Mouse (Mus musculus) cerebral cortex, adult 2 months (tissue): ENCODE data around the gene Pygo1.

Source experiments
- WGBS: fragments of 180-500 bp; shearing (Covaris S2); methylation state at CpG from one replicate; pipeline ENCODE4 v1.1.7; 2018; 5-methylcytosine and 5-hydroxymethylcytosine counted together

Pygo1 gene

DNA sequence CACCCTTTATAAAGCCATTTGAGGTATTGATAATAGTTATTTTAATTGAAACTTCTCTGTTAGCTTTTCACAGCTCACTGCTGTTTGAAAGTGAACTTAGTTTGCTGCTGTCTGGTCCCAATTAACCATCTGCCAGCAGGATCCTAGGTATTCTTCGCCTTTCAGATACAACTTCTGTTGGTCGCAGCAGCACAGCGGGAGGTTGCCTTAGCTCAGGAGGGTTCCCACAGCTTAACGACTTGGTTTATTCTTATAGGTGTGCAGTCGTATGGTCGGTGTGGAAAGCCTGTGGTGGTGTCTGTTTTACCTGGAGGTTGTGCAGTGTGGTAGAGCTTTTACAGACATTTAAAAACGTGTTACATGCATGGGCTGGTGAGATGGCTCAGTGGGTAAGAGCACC is 71.4 kb downstream of the Pygo1 start:
- 62% methylated on average over 7 of the region's 7 CpGs for WGBS

DNA sequence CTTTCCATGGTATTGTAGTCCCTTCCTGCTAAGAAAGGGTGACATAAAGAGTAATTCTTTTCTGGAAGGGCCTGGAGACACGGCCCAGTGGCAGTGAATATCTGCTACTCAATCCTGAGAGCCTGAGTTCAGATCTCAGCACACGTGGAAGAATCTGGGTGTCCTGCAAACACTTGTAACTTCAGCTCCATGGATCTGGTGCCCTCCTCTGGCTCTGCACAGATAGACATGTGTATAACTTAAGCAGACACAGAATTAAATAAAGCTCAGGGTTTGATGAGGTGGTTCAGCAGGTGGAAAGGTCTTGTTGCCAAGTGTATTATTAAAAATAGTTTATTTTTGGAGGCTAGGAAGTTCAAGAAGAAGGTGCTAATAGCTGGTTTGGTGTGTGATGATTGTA is 75.0 kb downstream of the Pygo1 start:
- WGBS: 59% methylated on average over 2 of the region's 2 CpGs

DNA sequence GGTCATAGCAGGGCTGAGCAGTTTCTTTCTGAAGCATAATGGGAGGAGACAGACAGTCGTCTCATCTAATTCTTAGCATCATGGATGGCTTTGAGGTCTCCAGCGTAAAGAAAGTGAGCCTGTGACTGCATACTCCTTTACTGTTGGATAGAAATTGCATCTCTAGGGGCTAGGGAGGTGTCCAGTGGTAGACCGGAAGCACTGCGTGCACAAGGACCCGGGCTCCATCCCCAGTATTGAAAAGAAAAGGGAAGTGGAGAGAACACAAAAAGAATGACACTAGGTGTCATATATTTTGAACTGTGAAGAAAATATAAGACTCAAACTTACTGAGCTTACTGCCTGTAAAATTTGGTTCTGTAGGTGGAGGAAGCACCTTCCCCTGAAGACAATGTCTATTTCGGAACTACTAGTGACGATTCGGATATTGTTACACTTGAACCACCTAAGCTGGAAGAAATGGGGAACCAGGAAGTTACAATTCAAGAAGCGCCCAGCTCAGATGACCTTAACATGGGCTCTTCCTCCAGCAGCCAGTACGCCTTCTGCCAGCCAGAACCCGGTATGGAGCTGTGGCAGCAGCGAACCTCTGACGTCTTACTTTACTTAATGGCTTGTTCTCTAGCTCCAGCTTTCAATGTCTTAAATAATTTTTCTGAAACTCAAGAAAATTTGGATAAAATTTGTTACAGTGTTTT is 76.0 kb downstream of the Pygo1 start:
- 81% methylated on average over 13 of the region's 13 CpGs for WGBS
